In genomic region chr1:115847605-115848004, GRCm38 (mm10) we compare ENCODE assay signal across 19 mouse cellular contexts.
"Had no signal": no experiment of that assay in that cellular context is flagged by ENCODE, and none has a peak within 500 bp of the region (broad histone marks: within the 10 kb centered on the region; RNA-seq: fewer than 3 reads in every experiment).

No protein-coding gene starts in this region.

- H3K4me3 ChIP-seq: liver, embryonic 13.5 days; midbrain, embryonic 12.5 days; midbrain, embryonic 15.5 days; myocyte; neural tube, embryonic 13.5 days had no signal

- H3K4me1 ChIP-seq: liver, embryonic 13.5 days; midbrain, embryonic 12.5 days; midbrain, embryonic 15.5 days; neural tube, embryonic 13.5 days had no signal

- H3K4me2 ChIP-seq: liver, embryonic 13.5 days; midbrain, embryonic 12.5 days; midbrain, embryonic 15.5 days; neural tube, embryonic 13.5 days had no signal

- H3K27me3 ChIP-seq: liver, embryonic 13.5 days; midbrain, embryonic 12.5 days; midbrain, embryonic 15.5 days; neural tube, embryonic 13.5 days had no signal

- ATAC-seq: midbrain, embryonic 15.5 days had no signal

- H3K27ac ChIP-seq: liver, embryonic 13.5 days; midbrain, embryonic 12.5 days; midbrain, embryonic 15.5 days; neural tube, embryonic 13.5 days; stomach, postnatal 0 days had no signal

- H3K9ac ChIP-seq: liver, embryonic 13.5 days; midbrain, embryonic 12.5 days; midbrain, embryonic 15.5 days; neural tube, embryonic 13.5 days had no signal

- H3K9me3 ChIP-seq: liver, embryonic 13.5 days; midbrain, embryonic 12.5 days; midbrain, embryonic 15.5 days; neural tube, embryonic 13.5 days had no signal

- H3K36me3 ChIP-seq: liver, embryonic 13.5 days; midbrain, embryonic 12.5 days; midbrain, embryonic 15.5 days; neural tube, embryonic 13.5 days had no signal

- DNase-seq: kidney, adult 18-20 months; kidney, postnatal 14 days; kidney, postnatal 4 days; left cerebral cortex, postnatal 4 days; liver, embryonic 13.5 days; lung, adult 2 months; lung, postnatal 14 days; lung, postnatal 4 days; right cerebral cortex, adult 18-20 months; right cerebral cortex, postnatal 14 days; right cerebral cortex, postnatal 4 days; thymus, adult 2 months; thymus, postnatal 14 days; thymus, postnatal 4 days had no signal
